ENCODE assay signal across 17 mouse cellular contexts in genomic region chr5:114147043-114147972, GRCm38 (mm10). TPM values are rescaled to one million over a fixed set of nuclear protein-coding genes. Genes with fewer than 3 reads are reported as not detected.
DNase-seq lines count a peak whose midpoint lies in the region; ATAC-seq and TF ChIP-seq lines count a peak whose summit lies in the region.
"Had no signal": no experiment of that assay in that cellular context is flagged by ENCODE, and none has a peak within 500 bp of the region (broad histone marks: within the 10 kb centered on the region; RNA-seq: fewer than 3 reads in every experiment).

No protein-coding gene starts in this region.

- H3K9me3 ChIP-seq in heart, embryonic 11.5 days (replicated peaks; ENCODE audit: control insufficient read depth, low read length), result no peaks in the 10 kb centered on the region
- H3K9me3 ChIP-seq in kidney, postnatal 0 days (replicated peaks; ENCODE audit: low read length), result no peaks in the 10 kb centered on the region
- no peaks in the 10 kb centered on the region for H3K9me3 ChIP-seq in heart, postnatal 0 days (replicated peaks; ENCODE audit: control insufficient read depth, low read length)
- H3K9me3 ChIP-seq in forebrain, embryonic 10.5 days, result no peaks in the 10 kb centered on the region
- H3K9me3 ChIP-seq: G1E had no signal

- no peak for TF ChIP-seq CTCF in kidney, postnatal 0 days (IDR thresholded peaks at IDR 0.05; ENCODE audit: low read depth)
- TF ChIP-seq CTCF in heart, postnatal 0 days (IDR thresholded peaks at IDR 0.05; ENCODE audit: low read depth), result 0 out of 2 replicates have a peak, but pooled peaks have one; percentile 5

- DNase-seq in heart, adult 9 months (ENCODE audit: low spot score in 2 of 2), result no peak
- DNase-seq in kidney, postnatal 0 days (ENCODE audit: low spot score), result no peak
- no peak for DNase-seq in kidney, adult 11 months
- DNase-seq in ES-CJ7 (ENCODE audit: low read depth, low spot score), result peak; percentile 38
- DNase-seq in heart, postnatal 0 days (ENCODE audit: low spot score), result peak; percentile 84
- no peak for DNase-seq in left cerebral cortex, adult 9 months (ENCODE audit: low spot score in 2 of 2)
- DNase-seq in forebrain, embryonic 10.5 days (ENCODE audit: extremely low spot score, low spot score), result no peak
- DNase-seq: cerebellum, adult 11-12 months; kidney, adult 8-10 months; layer of hippocampus, postnatal 36 days; lung, adult 2 months; spleen, adult 18-20 months; thymus, postnatal 36 days had no signal

- no peak for TF ChIP-seq EP300 in heart, postnatal 0 days (IDR thresholded peaks at IDR 0.05; ENCODE audit: low read depth)

- peaks cover 21% of the 10 kb centered on the region for H3K4me1 ChIP-seq in heart, embryonic 11.5 days (ENCODE audit: control insufficient read depth, insufficient read depth, low read length)
- peaks cover 5% of the 10 kb centered on the region; the same call in 1 of the 2 replicates for H3K4me1 ChIP-seq in kidney, postnatal 0 days (replicated peaks; ENCODE audit: insufficient read depth, low read length)
- peaks cover 16% of the 10 kb centered on the region for H3K4me1 ChIP-seq in heart, postnatal 0 days (ENCODE audit: control insufficient read depth, insufficient read depth)
- H3K4me1 ChIP-seq in forebrain, embryonic 10.5 days, result peaks cover 28% of the 10 kb centered on the region

- peak overlapping the region; percentile 44 for H3K4me3 ChIP-seq in heart, embryonic 11.5 days (ENCODE audit: low read depth, low read length)
- no peak overlapping the region for H3K4me3 ChIP-seq in kidney, postnatal 0 days (replicated peaks; ENCODE audit: low read depth, low read length)
- H3K4me3 ChIP-seq in heart, postnatal 0 days (ENCODE audit: low read depth, low read length), result peak overlapping the region; percentile 54
- no peak overlapping the region for H3K4me3 ChIP-seq in forebrain, embryonic 10.5 days
- H3K4me3 ChIP-seq: hindbrain, embryonic 12.5 days had no signal

- H3K36me3 ChIP-seq in heart, embryonic 11.5 days (ENCODE audit: control insufficient read depth, insufficient read depth, low read length), result no peaks in the 10 kb centered on the region
- H3K36me3 ChIP-seq in kidney, postnatal 0 days (ENCODE audit: insufficient read depth, low read length), result no peaks in the 10 kb centered on the region
- H3K36me3 ChIP-seq in heart, postnatal 0 days (replicated peaks; ENCODE audit: control insufficient read depth, insufficient read depth, low read length), result no peaks in the 10 kb centered on the region
- no peaks in the 10 kb centered on the region for H3K36me3 ChIP-seq in forebrain, embryonic 10.5 days (replicated peaks)
- H3K36me3 ChIP-seq: G1E; hindbrain, embryonic 12.5 days had no signal

- H3K27ac ChIP-seq in heart, embryonic 11.5 days (ENCODE audit: low read depth, low read length), result peak overlapping the region; percentile 95
- peak overlapping the region; percentile 74; the same call in 1 of the 2 replicates for H3K27ac ChIP-seq in kidney, postnatal 0 days
- peak overlapping the region; percentile 99 for H3K27ac ChIP-seq in heart, postnatal 0 days (ENCODE audit: low read depth)
- no peak overlapping the region for H3K27ac ChIP-seq in forebrain, embryonic 10.5 days

- ATAC-seq in heart, embryonic 11.5 days (replicated peaks; ENCODE audit: insufficient number of reproducible peaks, low FRiP score, low TSS enrichment), result no peak
- no peak; the same call in 1 of the 2 replicates for ATAC-seq in kidney, postnatal 0 days (replicated peaks; ENCODE audit: low FRiP score, low read depth)
- ATAC-seq in heart, postnatal 0 days (ENCODE audit: insufficient read depth, low read depth), result peak; percentile 34

- H3K27me3 ChIP-seq in heart, embryonic 11.5 days (ENCODE audit: control insufficient read depth, insufficient read depth, low read length), result no peaks in the 10 kb centered on the region
- H3K27me3 ChIP-seq in kidney, postnatal 0 days (ENCODE audit: insufficient read depth, low read length), result no peaks in the 10 kb centered on the region
- H3K27me3 ChIP-seq in heart, postnatal 0 days (ENCODE audit: control insufficient read depth, insufficient read depth, low read length), result no peaks in the 10 kb centered on the region
- H3K27me3 ChIP-seq in forebrain, embryonic 10.5 days (ENCODE audit: poor library complexity, severe bottlenecking), result no peaks in the 10 kb centered on the region
- H3K27me3 ChIP-seq: hindbrain, embryonic 12.5 days had no signal

- H3K9ac ChIP-seq in heart, embryonic 11.5 days (ENCODE audit: low read depth, low read length), result peak overlapping the region; percentile 74
- no peak overlapping the region; the same call in 1 of the 2 replicates for H3K9ac ChIP-seq in kidney, postnatal 0 days (ENCODE audit: low read depth, low read length)
- H3K9ac ChIP-seq in heart, postnatal 0 days (replicated peaks; ENCODE audit: low read depth, low read length), result peak overlapping the region; percentile 72
- H3K9ac ChIP-seq: hindbrain, embryonic 12.5 days had no signal

- peak overlapping the region; percentile 62 for H3K4me2 ChIP-seq in heart, embryonic 11.5 days
- no peak overlapping the region for H3K4me2 ChIP-seq in kidney, postnatal 0 days (ENCODE audit: low read length)
- H3K4me2 ChIP-seq in heart, postnatal 0 days (ENCODE audit: low read depth, low read length), result peak overlapping the region; percentile 55
- H3K4me2 ChIP-seq: hindbrain, embryonic 12.5 days had no signal

- WGBS in heart, embryonic 11.5 days (ENCODE audit: insufficient replicate concordance), result 56% methylated on average over 14 of the region's 14 CpGs
- 77% methylated on average over 14 of the region's 14 CpGs for WGBS in kidney, postnatal 0 days
- 33% methylated on average over 14 of the region's 14 CpGs for WGBS in heart, postnatal 0 days
- WGBS in forebrain, embryonic 10.5 days, result 89% methylated on average over 14 of the region's 14 CpGs

RNA-seq across cellular contexts. Expression of gene Acacb, which starts 1.0 kb away (rescaled TPM):
- 7.6 and 8.0 TPM in 2 replicates for polyA plus RNA-seq in heart, embryonic 11.5 days (2014; fragmentation: Nextera tagmentation; extraction: Ambion mirVana)
- 4.4 and 4.6 TPM in 2 replicates for polyA plus RNA-seq in kidney, postnatal 0 days (2015; fragmentation: Nextera tagmentation; extraction: Ambion mirVana)
- total RNA-seq in heart, postnatal 0 days (2014; rRNA removed; ENCODE audit: low replicate concordance), result 50.7 and 70.1 TPM in 2 replicates
- 15.3 and 17.5 TPM in 2 replicates for polyA plus RNA-seq in heart, postnatal 0 days (2015; fragmentation: Nextera tagmentation; extraction: Ambion mirVana)
- 2.5 TPM in 2 replicates for polyA plus RNA-seq in forebrain, embryonic 10.5 days (2016; fragmentation: Nextera tagmentation; extraction: Ambion mirVana)

RNA-seq across cellular contexts. Expression of gene Ung, which starts 17.1 kb away (rescaled TPM):
- polyA plus RNA-seq in heart, embryonic 11.5 days (2014; fragmentation: Nextera tagmentation; extraction: Ambion mirVana), result 26.3 and 37.0 TPM in 2 replicates
- 31.1 and 34.6 TPM in 2 replicates for polyA plus RNA-seq in kidney, postnatal 0 days (2015; fragmentation: Nextera tagmentation; extraction: Ambion mirVana)
- total RNA-seq in heart, postnatal 0 days (2014; rRNA removed; ENCODE audit: low replicate concordance), result 15.0 and 31.4 TPM in 2 replicates
- polyA plus RNA-seq in heart, postnatal 0 days (2015; fragmentation: Nextera tagmentation; extraction: Ambion mirVana), result 25.0 and 26.5 TPM in 2 replicates
- polyA plus RNA-seq in forebrain, embryonic 10.5 days (2016; fragmentation: Nextera tagmentation; extraction: Ambion mirVana), result 88.2 and 88.6 TPM in 2 replicates

RNA-seq across cellular contexts. Expression of gene Alkbh2, which starts 19.3 kb away (rescaled TPM):
- 8.7 and 12.8 TPM in 2 replicates for polyA plus RNA-seq in heart, embryonic 11.5 days (2014; fragmentation: Nextera tagmentation; extraction: Ambion mirVana)
- polyA plus RNA-seq in kidney, postnatal 0 days (2015; fragmentation: Nextera tagmentation; extraction: Ambion mirVana), result 11.1 and 12.2 TPM in 2 replicates
- total RNA-seq in heart, postnatal 0 days (2014; rRNA removed; ENCODE audit: low replicate concordance), result 0.27 and 2.4 TPM in 2 replicates
- 4.0 and 4.1 TPM in 2 replicates for polyA plus RNA-seq in heart, postnatal 0 days (2015; fragmentation: Nextera tagmentation; extraction: Ambion mirVana)
- polyA plus RNA-seq in forebrain, embryonic 10.5 days (2016; fragmentation: Nextera tagmentation; extraction: Ambion mirVana), result 12.8 and 13.6 TPM in 2 replicates

RNA-seq across cellular contexts. Expression of gene Svop, which starts 55.9 kb away (rescaled TPM):
- 0.24 TPM in 1 of 2 replicates, not detected in the other for polyA plus RNA-seq in heart, embryonic 11.5 days (2014; fragmentation: Nextera tagmentation; extraction: Ambion mirVana)
- 0.08 and 0.11 TPM in 2 replicates for polyA plus RNA-seq in kidney, postnatal 0 days (2015; fragmentation: Nextera tagmentation; extraction: Ambion mirVana)
- total RNA-seq in heart, postnatal 0 days (2014; rRNA removed; ENCODE audit: low replicate concordance), result 0.19 TPM in 1 of 2 replicates, not detected in the other
- 0.07 TPM in 1 of 2 replicates, not detected in the other for polyA plus RNA-seq in heart, postnatal 0 days (2015; fragmentation: Nextera tagmentation; extraction: Ambion mirVana)
- 3.2 and 5.4 TPM in 2 replicates for polyA plus RNA-seq in forebrain, embryonic 10.5 days (2016; fragmentation: Nextera tagmentation; extraction: Ambion mirVana)
- total RNA-seq: megakaryocyte progenitor cell, adult 5-6 weeks had no signal
- polyA plus RNA-seq: G1E; lung, adult 2 months had no signal

Comparison
In these comparisons a context has a peak if more than half of its experiments do, and no peak if none do; other contexts are left out.
1. DNase-seq: peak in ES-CJ7 (single experiment) and heart, postnatal 0 days (single experiment); none in heart, adult 9 months (0 of 2), kidney, postnatal 0 days (single experiment), kidney, adult 11 months (single experiment), left cerebral cortex, adult 9 months (0 of 2) and forebrain, embryonic 10.5 days (single experiment).
2. H3K4me3 ChIP-seq: peak in heart, embryonic 11.5 days (single experiment) and heart, postnatal 0 days (single experiment); none in kidney, postnatal 0 days (single experiment) and forebrain, embryonic 10.5 days (single experiment).